Mouse (Mus musculus) forebrain, embryonic 10.5 days (tissue): ENCODE results near the gene Atp8a2. TPM values are rescaled to one million over a fixed set of nuclear protein-coding genes. Genes with fewer than 3 reads are reported as not detected.

ENCODE experiments used
- DNase-seq: peaks from one replicate; pipeline ENCODE4 v3.0.0-alpha.2; 2017; ENCODE audit warnings: low spot score; ENCODE audit errors: extremely low spot score
- H3K27ac ChIP-seq: fragments of 300-500 bp; sonication (generic); 2 replicates; pipeline ENCODE4 v1.5.1; 2016; ENCODE audit warnings: mild to moderate bottlenecking
- H3K27me3 ChIP-seq: fragments of 300-500 bp; sonication (generic); 2 replicates; pipeline ENCODE4 v1.6.1; 2016; ENCODE audit warnings: mild to moderate bottlenecking; ENCODE audit not compliant: poor library complexity, severe bottlenecking
- H3K36me3 ChIP-seq: fragments of 300-500 bp; sonication (generic); replicated peaks from 2 replicates; pipeline ENCODE4 v1.6.1; 2016; ENCODE audit warnings: mild to moderate bottlenecking, moderate library complexity
- H3K4me1 ChIP-seq: fragments of 300-500 bp; sonication (generic); 2 replicates; pipeline ENCODE4 v1.6.1; 2016
- H3K4me3 ChIP-seq: fragments of 300-500 bp; sonication (generic); 2 replicates; pipeline ENCODE4 v1.5.1; 2016; ENCODE audit warnings: mild to moderate bottlenecking, moderate library complexity
- H3K9me3 ChIP-seq: fragments of 300-500 bp; sonication (generic); 2 replicates; pipeline ENCODE4 v1.6.1; 2016; ENCODE audit warnings: mild to moderate bottlenecking, moderate library complexity
- WGBS: fragments of 180-500 bp; shearing (Covaris S2); methylation state at CpG from one replicate; pipeline ENCODE4 v1.1.7; 2016; 5-methylcytosine and 5-hydroxymethylcytosine counted together
- polyA plus RNA-seq: library from polyadenylated mRNA; unstranded; fragments of >200 nt; fragmentation: Nextera tagmentation; extraction: Ambion mirVana; gene quantifications from 2 replicates; pipeline ENCODE4 v1.2.1, GENCODE M21; 2016

Atp8a2 gene
- polyA plus RNA-seq, 1 experiment from 2014 or later: 2.8 TPM

GRCm38 (mm10) chr14:59644166-59644565 lies 552.8 kb downstream of the Atp8a2 start:
- Histone ChIP-seq H3K27me3 (0 out of 2 replicates have a peak, but pooled peaks cover 3% of the 10 kb centered on the region), H3K36me3 (no peaks in the 10 kb centered on the region), H3K4me1 (peaks cover 30% of the 10 kb centered on the region), H3K27ac (no peak overlapping the region), H3K9me3 (no peaks in the 10 kb centered on the region), H3K4me3 (no peak overlapping the region)
- 85% methylated on average over 1 of the region's 1 CpGs for WGBS
- DNase-seq: no peak

DNA sequence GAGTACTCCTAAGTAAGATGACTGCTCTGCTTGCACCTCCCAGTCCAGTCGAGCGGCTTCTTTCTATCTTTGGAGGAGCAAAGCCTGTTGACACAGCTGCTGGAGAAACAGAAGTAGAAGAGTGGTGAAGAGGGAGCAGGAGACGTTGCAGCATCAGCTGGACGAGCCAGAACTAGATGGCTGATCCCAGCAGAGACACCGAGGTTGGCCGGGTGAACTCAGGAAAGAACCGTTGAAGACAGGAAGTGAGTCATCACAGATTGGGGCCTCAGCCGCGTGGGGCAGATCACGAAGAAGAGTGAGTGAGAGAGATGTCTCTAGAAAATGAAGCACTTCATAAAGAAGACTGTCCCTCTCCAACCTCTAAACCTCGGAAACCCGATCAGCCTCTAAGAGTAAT lies 553.4 kb downstream of the Atp8a2 start:
- no peak for DNase-seq
- Histone ChIP-seq H3K4me3 (no peak overlapping the region), H3K9me3 (no peaks in the 10 kb centered on the region), H3K36me3 (no peaks in the 10 kb centered on the region), H3K27me3 (0 out of 2 replicates have a peak, but pooled peaks cover 3% of the 10 kb centered on the region), H3K4me1 (peaks cover 31% of the 10 kb centered on the region), H3K27ac (no peak overlapping the region)
- WGBS: 88% methylated on average over 12 of the region's 12 CpGs

DNA sequence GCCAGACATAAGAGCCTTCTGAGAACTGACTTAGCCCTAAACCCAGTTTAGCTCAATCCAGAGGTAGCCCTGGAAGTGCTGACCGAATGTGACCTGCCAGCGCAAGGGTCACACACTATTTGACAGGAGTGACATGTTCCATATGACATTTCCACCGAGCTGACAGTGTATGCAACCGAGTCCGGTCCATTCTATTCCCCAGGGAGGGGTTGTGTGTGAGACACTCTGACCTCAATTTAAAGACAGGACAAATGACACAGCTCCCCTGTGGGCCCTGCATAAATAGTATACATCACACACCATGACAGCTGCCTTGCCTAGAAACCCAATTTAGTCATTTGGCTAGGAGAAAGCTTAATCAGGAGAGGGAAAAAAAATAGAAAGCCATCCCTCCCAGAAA lies 555.1 kb downstream of the Atp8a2 start:
- Histone ChIP-seq H3K9me3 (no peaks in the 10 kb centered on the region; the same call in 1 of the 2 replicates), H3K36me3 (no peaks in the 10 kb centered on the region), H3K4me1 (peaks cover 29% of the 10 kb centered on the region), H3K27ac (no peak overlapping the region), H3K4me3 (no peak overlapping the region), H3K27me3 (0 out of 2 replicates have a peak, but pooled peaks cover 3% of the 10 kb centered on the region)
- WGBS: 69% methylated on average over 5 of the region's 5 CpGs
- no peak for DNase-seq

DNA sequence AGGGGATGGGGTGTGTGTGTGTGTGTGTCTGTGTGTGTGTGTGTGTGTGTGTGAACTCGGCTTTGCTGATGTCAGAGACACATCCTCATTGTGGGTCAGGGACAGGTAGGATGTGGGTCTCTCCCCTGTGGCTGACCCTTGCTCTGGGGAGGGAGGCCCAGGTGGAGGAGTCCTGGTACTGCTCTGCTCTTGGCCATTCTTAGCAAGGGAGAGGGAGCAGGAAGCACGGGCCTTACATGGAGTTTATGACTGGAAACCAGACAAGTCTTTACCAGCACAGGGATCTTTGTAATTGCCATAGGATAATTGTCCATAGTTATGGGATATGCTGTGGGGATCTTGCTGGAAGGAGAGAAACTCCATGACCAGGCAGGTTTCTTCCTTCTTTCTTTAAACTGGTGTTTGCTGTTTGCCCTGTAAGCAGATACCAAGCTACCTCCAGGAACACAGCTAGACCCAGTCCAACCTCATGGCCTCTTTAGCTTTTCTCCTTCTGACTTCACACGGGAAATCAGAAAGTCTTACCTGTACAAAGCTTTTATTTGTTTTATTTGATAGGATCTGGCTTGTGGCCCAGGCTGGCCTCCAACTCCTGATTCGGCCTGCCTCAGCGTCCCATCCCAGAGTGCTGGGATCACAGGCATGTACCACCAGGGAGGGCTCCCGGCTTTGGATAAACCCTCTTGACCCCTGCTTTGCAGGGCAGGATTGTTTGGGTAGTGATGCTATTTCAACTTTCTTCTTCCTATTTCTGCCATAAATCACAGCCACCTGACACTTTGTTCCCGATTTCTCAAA lies 557.9 kb downstream of the Atp8a2 start:
- Histone ChIP-seq H3K9me3 (no peaks in the 10 kb centered on the region; the same call in 1 of the 2 replicates), H3K27ac (peak overlapping the region; percentile 63), H3K4me1 (peaks cover 29% of the 10 kb centered on the region), H3K36me3 (no peaks in the 10 kb centered on the region), H3K27me3 (no peaks in the 10 kb centered on the region), H3K4me3 (no peak overlapping the region)
- 59% methylated on average over 7 of the region's 7 CpGs for WGBS
- no peak for DNase-seq

DNA sequence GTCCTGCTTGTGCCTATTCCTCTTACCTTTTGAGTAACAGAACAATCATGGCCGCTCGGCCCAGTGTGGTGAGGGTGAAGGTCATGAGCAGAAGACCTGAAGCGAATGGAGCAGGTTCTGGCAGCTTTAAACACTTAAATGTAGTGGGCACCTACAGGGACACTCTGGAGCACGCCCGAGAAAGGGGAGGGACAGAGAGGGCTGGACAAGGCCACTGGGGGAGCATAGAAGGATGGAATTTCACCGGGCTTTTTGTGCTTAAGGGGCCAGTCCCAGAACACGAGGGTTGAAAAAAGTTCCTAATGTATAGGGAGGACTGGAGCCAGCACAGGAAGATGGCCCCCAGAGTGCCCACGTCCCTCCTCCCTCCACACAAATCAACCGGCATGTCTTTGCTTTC lies 563.0 kb downstream of the Atp8a2 start:
- 79% methylated on average over 9 of the region's 9 CpGs for WGBS
- Histone ChIP-seq H3K27me3 (peaks cover 11% of the 10 kb centered on the region), H3K27ac (no peak overlapping the region), H3K9me3 (no peaks in the 10 kb centered on the region; the same call in 1 of the 2 replicates), H3K4me1 (peaks cover 24% of the 10 kb centered on the region), H3K36me3 (peaks cover 43% of the 10 kb centered on the region), H3K4me3 (no peak overlapping the region)
- DNase-seq: no peak

- H3K4me1 ChIP-seq: peaks cover 26% of the 10 kb centered on the region
- no peak overlapping the region for H3K4me3 ChIP-seq
- H3K27me3 ChIP-seq: peaks cover 11% of the 10 kb centered on the region
- no peak for DNase-seq
- H3K9me3 ChIP-seq: no peaks in the 10 kb centered on the region; the same call in 1 of the 2 replicates
- H3K27ac ChIP-seq: no peak overlapping the region
- H3K36me3 ChIP-seq: peaks cover 43% of the 10 kb centered on the region
- 63% methylated on average over 5 of the region's 5 CpGs for WGBS
Measured at GRCm38 (mm10) chr14:59633295-59633898, 563.6 kb downstream of the Atp8a2 start.

- WGBS: 92% methylated on average over 6 of the region's 6 CpGs
- no peaks in the 10 kb centered on the region for H3K9me3 ChIP-seq
- peaks cover 23% of the 10 kb centered on the region for H3K27me3 ChIP-seq
- no peak overlapping the region for H3K4me3 ChIP-seq
- peaks cover 38% of the 10 kb centered on the region for H3K4me1 ChIP-seq
- peaks cover 43% of the 10 kb centered on the region for H3K36me3 ChIP-seq
- no peak for DNase-seq
- no peak overlapping the region for H3K27ac ChIP-seq
Measured at GRCm38 (mm10) chr14:59632067-59632466, 564.9 kb downstream of the Atp8a2 start.

DNA sequence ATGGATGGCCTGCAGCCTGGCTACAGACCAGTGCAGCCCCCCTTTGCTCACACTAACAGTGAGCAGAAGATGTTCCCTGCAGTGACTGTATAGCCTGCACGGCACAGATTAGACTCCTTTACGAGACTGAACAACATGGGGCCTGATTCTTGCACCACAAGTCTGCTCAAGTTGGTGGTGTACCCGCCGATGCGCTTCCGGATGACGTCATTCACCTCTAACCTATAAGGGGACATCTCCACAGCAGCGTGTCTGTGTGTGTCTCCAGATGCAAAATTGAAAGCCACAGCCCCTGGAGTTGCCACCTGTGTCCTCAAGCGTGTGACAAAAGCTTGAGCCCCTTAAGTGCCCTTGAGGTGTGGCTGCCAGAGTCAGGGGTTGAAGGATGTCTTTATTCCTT lies 566.9 kb downstream of the Atp8a2 start:
- Histone ChIP-seq H3K27me3 (peaks cover 41% of the 10 kb centered on the region), H3K4me1 (peaks cover 58% of the 10 kb centered on the region), H3K4me3 (no peak overlapping the region), H3K27ac (no peak overlapping the region), H3K36me3 (peaks cover 43% of the 10 kb centered on the region), H3K9me3 (no peaks in the 10 kb centered on the region)
- 88% methylated on average over 9 of the region's 9 CpGs for WGBS
- DNase-seq: no peak

DNA sequence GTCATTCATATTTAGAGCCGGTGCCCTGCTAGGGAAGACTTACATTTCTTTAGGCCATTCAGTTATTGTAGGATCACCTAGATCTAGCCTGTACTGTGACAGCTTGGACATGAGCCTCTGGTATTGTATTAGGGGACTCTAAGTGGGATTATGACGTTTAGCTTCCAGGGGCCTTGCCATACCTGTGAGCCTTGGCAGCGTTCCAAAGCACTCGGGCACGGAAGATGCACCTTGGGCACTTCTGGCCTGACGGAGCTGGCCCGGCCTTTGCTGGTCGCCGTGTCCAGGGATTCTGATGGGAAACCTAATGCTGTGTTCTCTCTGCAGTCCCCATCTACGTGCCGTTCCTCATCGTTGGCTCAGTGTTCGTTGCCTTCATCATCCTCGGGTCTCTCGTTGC lies 567.7 kb downstream of the Atp8a2 start:
- Histone ChIP-seq H3K4me1 (peaks cover 66% of the 10 kb centered on the region), H3K4me3 (peak overlapping the region; percentile 70; the same call in 1 of the 2 replicates), H3K36me3 (peaks cover 43% of the 10 kb centered on the region), H3K9me3 (no peaks in the 10 kb centered on the region), H3K27me3 (peaks cover 46% of the 10 kb centered on the region), H3K27ac (no peak overlapping the region)
- WGBS: 88% methylated on average over 15 of the region's 15 CpGs
- no peak for DNase-seq

- H3K36me3 ChIP-seq: peaks cover 37% of the 10 kb centered on the region
- H3K9me3 ChIP-seq: no peaks in the 10 kb centered on the region
- peak overlapping the region; percentile 70 for H3K4me3 ChIP-seq
- peak overlapping the region; percentile 93 for H3K27ac ChIP-seq
- WGBS: 13% methylated on average over 7 of the region's 7 CpGs
- peaks cover 61% of the 10 kb centered on the region for H3K27me3 ChIP-seq
- H3K4me1 ChIP-seq: peaks cover 58% of the 10 kb centered on the region
- DNase-seq: no peak
Measured at GRCm38 (mm10) chr14:59627823-59628222, 569.2 kb downstream of the Atp8a2 start.

DNA sequence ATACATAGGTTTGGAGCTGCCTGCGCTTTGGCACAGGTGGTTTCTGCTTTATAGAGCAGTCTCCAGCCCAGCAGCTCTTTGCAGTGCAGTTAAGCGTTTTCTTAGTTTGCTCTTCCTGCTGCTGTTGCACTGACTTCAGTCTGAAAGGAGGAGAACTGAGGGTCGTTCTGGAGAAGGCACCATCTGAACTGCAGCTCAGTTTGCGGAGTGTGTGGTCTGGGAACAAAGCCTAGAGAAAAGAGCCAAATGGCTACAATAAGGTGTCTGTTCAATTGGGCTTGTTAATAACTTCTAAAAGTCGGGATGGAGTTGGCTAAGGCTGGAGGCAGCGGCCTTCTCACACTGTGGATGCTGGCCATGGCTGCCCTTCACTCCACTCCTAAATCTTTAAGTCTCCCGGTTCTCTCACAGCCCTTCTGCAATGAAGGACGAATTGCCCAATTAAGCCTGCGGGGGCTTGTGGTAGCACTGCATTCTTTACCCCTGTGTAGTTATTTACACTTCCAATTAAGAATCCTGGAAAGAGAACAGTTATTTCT lies 569.8 kb downstream of the Atp8a2 start:
- Histone ChIP-seq H3K36me3 (peaks cover 31% of the 10 kb centered on the region), H3K4me1 (peaks cover 58% of the 10 kb centered on the region), H3K27ac (peak overlapping the region; percentile 93), H3K4me3 (peak overlapping the region; percentile 70), H3K27me3 (peaks cover 67% of the 10 kb centered on the region), H3K9me3 (no peaks in the 10 kb centered on the region)
- no peak for DNase-seq
- 9% methylated on average over 9 of the region's 9 CpGs for WGBS

DNA sequence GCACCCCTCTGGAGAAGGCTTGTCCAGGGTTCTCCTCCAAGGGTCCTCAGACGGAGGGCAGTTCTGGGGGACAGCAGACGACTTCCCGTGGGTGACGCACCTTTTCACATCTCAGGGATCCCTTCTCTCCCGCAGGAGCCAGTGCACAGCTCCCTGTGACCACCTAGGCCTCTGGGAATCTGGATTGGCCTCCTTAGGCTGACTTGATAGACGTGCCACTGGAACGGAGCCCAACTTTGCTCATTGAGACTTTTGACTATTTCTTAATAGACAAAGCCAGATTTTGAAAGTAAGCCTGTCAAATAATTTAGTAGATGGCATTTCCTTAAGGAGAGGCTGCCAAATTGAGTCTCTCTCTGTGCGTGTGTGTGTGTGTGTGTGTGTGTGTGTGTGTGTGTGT lies 570.3 kb downstream of the Atp8a2 start:
- peaks cover 72% of the 10 kb centered on the region for H3K27me3 ChIP-seq
- peak overlapping the region; percentile 70 for H3K4me3 ChIP-seq
- 7% methylated on average over 8 of the region's 8 CpGs for WGBS
- no peak for DNase-seq
- peaks cover 58% of the 10 kb centered on the region for H3K4me1 ChIP-seq
- H3K9me3 ChIP-seq: no peaks in the 10 kb centered on the region
- peak overlapping the region; percentile 93 for H3K27ac ChIP-seq
- peaks cover 26% of the 10 kb centered on the region for H3K36me3 ChIP-seq
